Mouse (Mus musculus): ENCODE results near the gene Gm20388.

DNA sequence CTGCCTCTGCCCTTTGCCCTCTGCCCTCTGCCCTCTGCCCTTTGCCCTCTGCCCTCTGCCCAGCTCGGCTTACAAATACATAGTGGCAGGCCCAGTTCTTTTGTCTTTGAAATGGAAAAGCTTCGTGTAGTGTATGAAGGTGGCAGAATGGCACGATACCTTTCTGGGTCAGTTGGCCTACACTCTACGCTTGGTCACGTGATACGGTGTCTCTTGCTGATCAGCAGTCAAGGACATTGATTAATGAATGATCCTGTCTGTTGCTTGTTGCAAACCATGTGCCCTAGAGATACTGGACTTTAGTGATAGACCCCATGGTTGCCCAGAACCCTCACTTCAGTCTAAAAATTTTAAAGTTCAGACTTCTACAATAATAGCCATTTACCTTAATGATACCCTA lies 4400.5 kb downstream of the Gm20388 start:
- no peak for TF ChIP-seq CHD2 (IDR thresholded peaks at IDR 0.05; ENCODE audit: low read depth, low read length)
- no peak for TF ChIP-seq HCFC1 (IDR thresholded peaks at IDR 0.05; ENCODE audit: borderline replicate concordance, insufficient read depth, low read length)
- TF ChIP-seq MAFK (IDR thresholded peaks at IDR 0.05; ENCODE audit: insufficient read depth, low read depth, low read length), result no peak
- TF ChIP-seq ZNF384 (IDR thresholded peaks at IDR 0.05; ENCODE audit: low read depth, low read length), result no peak
- TF ChIP-seq ZC3H11A (IDR thresholded peaks at IDR 0.05; ENCODE audit: borderline replicate concordance, low read depth, low read length), result no peak
